Mouse (Mus musculus) heart, embryonic 14.5 days (tissue): ENCODE results near the gene Aip. TPM values are rescaled to one million over a fixed set of nuclear protein-coding genes. Genes with fewer than 3 reads are reported as not detected.
A peak's percentile ranks its signal among the peaks of the same experiment; 100 is the strongest.

Experiments
- ATAC-seq: fragments of 200-750 bp; cut with Nextera tagmentation; 2 replicates; pipeline ENCODE4 v1.8.0; 2017; ENCODE audit warnings: low read depth, moderate TSS enrichment; ENCODE audit not compliant: insufficient number of reproducible peaks, insufficient read depth, low FRiP score
- H3K27ac ChIP-seq, 2 experiments: fragments of 200-500 bp in 1 of 2; fragments of 300-500 bp in 1 of 2; sonication (generic) in 1 of 2; replicated peaks in 1 of 2; 2 replicates each; pipeline ENCODE4 v1.5.1; 2012 to 2014; ENCODE audit warnings: low read depth in 2 of 2, low read length in 2 of 2, control low read depth in 1 of 2, mild to moderate bottlenecking in 1 of 2, mixed read lengths in 1 of 2; ENCODE audit not compliant: control insufficient read depth in 1 of 2, insufficient read depth in 1 of 2
- H3K27me3 ChIP-seq: fragments of 300-500 bp; sonication (generic); 2 replicates; pipeline ENCODE4 v1.6.1; 2014; ENCODE audit warnings: mild to moderate bottlenecking, low read length, control low read depth; ENCODE audit not compliant: control insufficient read depth, insufficient read depth
- H3K36me3 ChIP-seq: fragments of 300-500 bp; sonication (generic); 2 replicates; pipeline ENCODE4 v1.6.1; 2014; ENCODE audit warnings: mild to moderate bottlenecking, control low read depth, low read length, mixed read lengths; ENCODE audit not compliant: control insufficient read depth, insufficient read depth
- H3K4me1 ChIP-seq, 2 experiments: fragments of 200-500 bp in 1 of 2; fragments of 300-500 bp in 1 of 2; sonication (generic) in 1 of 2; 2 replicates each; pipeline ENCODE4 v1.6.1; 2012 to 2014; ENCODE audit warnings: low read length in 2 of 2, control low read depth in 1 of 2, mixed read lengths in 1 of 2; ENCODE audit not compliant: control insufficient read depth in 2 of 2, insufficient read depth in 2 of 2
- H3K4me2 ChIP-seq: fragments of 300-500 bp; sonication (generic); 2 replicates; pipeline ENCODE4 v1.6.1; 2014; ENCODE audit warnings: mild to moderate bottlenecking, low read length
- H3K4me3 ChIP-seq, 2 experiments: fragments of 200-500 bp in 1 of 2; fragments of 300-500 bp in 1 of 2; sonication (generic) in 1 of 2; 2 replicates each; pipeline ENCODE4 v1.5.1; 2012 to 2014; ENCODE audit warnings: low read length in 2 of 2, mild to moderate bottlenecking in 2 of 2, control low read depth in 1 of 2, low read depth in 1 of 2, moderate library complexity in 1 of 2; ENCODE audit not compliant: control insufficient read depth in 1 of 2, insufficient read depth in 1 of 2
- H3K9ac ChIP-seq: fragments of 300-500 bp; sonication (generic); 2 replicates; pipeline ENCODE4 v1.6.1; 2014; ENCODE audit warnings: mild to moderate bottlenecking, low read length
- H3K9me3 ChIP-seq: fragments of 300-500 bp; sonication (generic); 2 replicates; pipeline ENCODE4 v1.6.1; 2016; ENCODE audit warnings: low read length, control low read depth; ENCODE audit not compliant: control insufficient read depth
- WGBS: fragments of 180-500 bp; shearing (Covaris S2); extraction: QIAGEN DNeasy Blood & Tissue Kit; methylation state at CpG from one replicate; pipeline ENCODE4 v1.1.7; 2014; 5-methylcytosine and 5-hydroxymethylcytosine counted together
- polyA plus RNA-seq: library from polyadenylated mRNA; unstranded; fragments of >200 nt; fragmentation: Nextera tagmentation; extraction: Ambion mirVana; gene quantifications from 2 replicates; pipeline ENCODE4 v1.2.1, GENCODE M21; 2014

The Aip gene
- polyA plus RNA-seq, 1 experiment from 2014 or later: 100 TPM

DNA sequence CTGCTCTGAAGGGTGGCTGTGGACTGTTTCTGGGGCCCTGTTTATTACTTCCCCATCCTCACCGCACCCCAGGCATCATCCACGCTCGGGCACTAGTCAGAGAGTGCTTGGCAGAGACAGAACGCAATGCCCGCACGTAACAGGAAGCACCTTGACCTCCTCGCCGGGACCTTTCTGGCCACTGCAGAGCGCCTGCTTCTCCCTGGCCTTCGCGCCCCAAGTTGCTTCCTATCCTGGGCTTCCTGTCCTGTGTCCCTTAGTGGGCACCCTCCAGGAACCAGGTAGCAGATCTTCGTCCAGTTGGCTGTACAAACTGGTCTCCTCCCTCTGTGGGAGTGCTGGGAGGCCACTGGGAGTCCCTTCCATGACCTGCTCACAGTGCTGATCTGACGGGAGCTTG, 27.2 kb downstream of the Aip start:
- Histone ChIP-seq H3K9ac (no peak overlapping the region), H3K9me3 (no peaks in the 10 kb centered on the region), H3K27me3 (peaks cover 20% of the 10 kb centered on the region; the same call in 1 of the 2 replicates), H3K27ac (no peak overlapping the region), H3K4me3 (no peak overlapping the region), H3K36me3 (no peaks in the 10 kb centered on the region), H3K4me1 (peaks cover 16 to 28% of the 10 kb centered on the region in 2 experiments), H3K4me2 (no peak overlapping the region)
- no peak for ATAC-seq
- 92% methylated on average over 13 of the region's 13 CpGs for WGBS

- Histone ChIP-seq H3K4me3 (peak overlapping the region; percentile 59 to 60), H3K36me3 (no peaks in the 10 kb centered on the region), H3K9me3 (no peaks in the 10 kb centered on the region), H3K27ac (peak overlapping the region; percentile 26 to 74; a peak in 3 of 4 replicates), H3K27me3 (peaks cover 17% of the 10 kb centered on the region; the same call in 1 of the 2 replicates), H3K4me2 (peak overlapping the region; percentile 71), H3K9ac (peak overlapping the region; percentile 68), H3K4me1 (peaks cover 16 to 28% of the 10 kb centered on the region in 2 experiments)
- peak; percentile 40 for ATAC-seq
- 2% methylated on average over 21 of the region's 21 CpGs for WGBS
Observed at GRCm38 (mm10) chr19:4097441-4097825, 28.2 kb downstream of the Aip start.

GRCm38 (mm10) chr19:4096642-4097440, 28.8 kb downstream of the Aip start, which contains the start of gene Cdk2ap2:
Gene Cdk2ap2 (plus strand): TSS chr19:4097182.
- no peaks in the 10 kb centered on the region for H3K36me3 ChIP-seq
- under 1% methylated on average over 64 of the region's 65 CpGs for WGBS
- peak within 1 kb of the TSS; percentile 47 to 79 for H3K27ac ChIP-seq
- H3K27me3 ChIP-seq: peaks cover 11% of the 10 kb centered on the region; the same call in 1 of the 2 replicates
- peak within 1 kb of the TSS; percentile 59 to 60 for H3K4me3 ChIP-seq
- H3K9ac ChIP-seq: peak within 1 kb of the TSS; percentile 72
- peak within 1 kb of the TSS; percentile 71 for H3K4me2 ChIP-seq
- H3K4me1 ChIP-seq: peaks cover 16 to 28% of the 10 kb centered on the region in 2 experiments
- peak; percentile 89 for ATAC-seq
- no peaks in the 10 kb centered on the region for H3K9me3 ChIP-seq

DNA sequence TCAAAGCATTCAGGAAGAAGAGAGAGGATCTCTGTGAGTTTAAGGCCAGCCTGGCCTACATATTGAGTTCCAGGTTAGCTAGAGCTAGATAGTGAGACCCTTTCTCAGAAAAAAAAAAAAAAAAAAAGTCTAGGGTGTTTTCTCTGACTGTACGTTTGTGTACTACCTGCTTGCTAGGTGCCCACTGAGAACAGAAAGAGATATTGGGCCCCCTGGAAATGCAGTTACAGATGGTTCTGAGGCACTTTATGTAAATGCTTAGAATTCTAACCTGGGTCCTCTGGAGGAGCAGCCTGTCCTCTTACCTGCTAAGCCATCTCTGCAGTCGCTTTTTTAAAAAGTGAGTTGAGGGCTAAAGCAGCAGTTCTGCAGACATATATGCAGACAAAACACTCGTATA, 29.9 kb downstream of the Aip start:
- Histone ChIP-seq H3K4me2 (peak overlapping the region; percentile 71; the same call in 1 of the 2 replicates), H3K27ac (no peak overlapping the region), H3K27me3 (peaks cover under 1% of the 10 kb centered on the region; the same call in 1 of the 2 replicates), H3K4me1 (peaks cover 16 to 22% of the 10 kb centered on the region in 2 experiments), H3K9ac (no peak overlapping the region), H3K9me3 (no peaks in the 10 kb centered on the region), H3K4me3 (no peak overlapping the region), H3K36me3 (no peaks in the 10 kb centered on the region)
- 73% methylated on average over 3 of the region's 3 CpGs for WGBS
- no peak for ATAC-seq

- WGBS: 74% methylated on average over 5 of the region's 5 CpGs
- Histone ChIP-seq H3K9ac (no peak overlapping the region), H3K4me3 (no peak overlapping the region)
Observed at GRCm38 (mm10) chr19:4094774-4095303, 30.8 kb downstream of the Aip start.

DNA sequence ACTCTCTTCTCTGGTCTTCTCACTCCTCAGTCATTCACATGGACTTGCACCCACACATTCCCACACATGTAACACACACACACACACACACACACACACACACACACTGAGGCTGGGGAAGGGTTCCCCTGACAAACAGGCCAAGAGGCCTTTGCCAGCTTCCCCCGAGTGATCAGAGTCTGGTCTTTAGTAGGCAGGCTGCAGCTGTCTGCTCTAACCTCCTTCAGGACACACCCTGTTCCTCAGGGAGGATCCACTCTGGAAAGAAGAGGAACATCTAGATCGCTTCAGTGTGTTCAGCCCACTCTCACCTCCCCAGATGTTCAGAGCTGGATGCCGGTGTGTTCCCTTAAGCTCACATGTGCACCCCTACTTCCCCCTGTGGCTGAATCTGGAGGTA, 31.3 kb downstream of the Aip start:
- no peak overlapping the region for H3K9ac ChIP-seq
- H3K27me3 ChIP-seq: peaks cover 5% of the 10 kb centered on the region; the same call in 1 of the 2 replicates
- H3K4me2 ChIP-seq: no peak overlapping the region
- no peak overlapping the region for H3K27ac ChIP-seq
- no peak overlapping the region for H3K4me3 ChIP-seq
- H3K4me1 ChIP-seq: peaks cover 7% of the 10 kb centered on the region in 2 experiments
- no peak for ATAC-seq
- 76% methylated on average over 3 of the region's 3 CpGs for WGBS
- no peaks in the 10 kb centered on the region for H3K36me3 ChIP-seq
- H3K9me3 ChIP-seq: no peaks in the 10 kb centered on the region

More at GRCm38 (mm10) chr19:4094774-4095303, 30.8 kb downstream of the Aip start:
- Histone ChIP-seq H3K9me3 (no peaks in the 10 kb centered on the region), H3K27ac (no peak overlapping the region), H3K36me3 (no peaks in the 10 kb centered on the region), H3K4me1 (peaks cover 11 to 12% of the 10 kb centered on the region in 2 experiments), H3K4me2 (no peak overlapping the region), H3K27me3 (peaks cover under 1% of the 10 kb centered on the region; the same call in 1 of the 2 replicates)
- no peak for ATAC-seq

DNA sequence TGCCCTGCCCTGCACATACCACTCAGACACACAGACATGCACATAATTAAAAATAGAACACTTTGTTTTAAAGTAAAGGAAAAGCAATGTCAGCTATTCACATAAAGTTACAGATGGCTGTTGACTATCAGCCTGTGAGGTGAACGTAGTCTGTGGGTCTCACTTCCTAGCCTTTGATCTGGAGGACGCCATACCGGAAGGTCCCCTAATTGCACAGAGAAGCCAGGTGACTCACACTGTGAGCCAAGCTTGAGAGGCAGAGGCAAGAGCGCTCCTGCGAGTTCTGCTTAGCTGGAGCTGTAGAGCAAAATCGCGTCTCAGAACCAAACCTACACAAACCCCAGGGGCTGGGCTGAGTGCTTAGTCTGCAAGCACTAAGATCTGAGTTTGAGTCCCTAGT, 31.9 kb downstream of the Aip start:
- no peak for ATAC-seq
- peaks cover 9% of the 10 kb centered on the region for H3K27me3 ChIP-seq
- no peak overlapping the region for H3K4me2 ChIP-seq
- WGBS: 67% methylated on average over 7 of the region's 7 CpGs
- H3K4me1 ChIP-seq: peaks cover 4% of the 10 kb centered on the region in 2 experiments; a peak in 3 of 4 replicates
- no peak overlapping the region for H3K27ac ChIP-seq
- no peaks in the 10 kb centered on the region for H3K36me3 ChIP-seq
- H3K9me3 ChIP-seq: no peaks in the 10 kb centered on the region
- no peak overlapping the region for H3K4me3 ChIP-seq
- H3K9ac ChIP-seq: no peak overlapping the region
